Mouse (Mus musculus): ENCODE measurements around the gene Dynlt1b.
"Not testable (repeated sequence)": the region's sequence is repeated elsewhere in the genome, so short reads cannot be mapped to it uniquely, and the experiment has no call there.

- TF ChIP-seq CTCF (IDR thresholded peaks at IDR 0.05; ENCODE audit: low read depth, low read length); POLR2A (IDR thresholded peaks at IDR 0.05; ENCODE audit: borderline replicate concordance, low read depth, low read length): not testable (repeated sequence)
These were observed 40.1 kb downstream of the Dynlt1b start for GRCm38 (mm10) chr17:6470031-6470430.
